Mouse (Mus musculus): ENCODE results near the gene Mllt6.

DNA sequence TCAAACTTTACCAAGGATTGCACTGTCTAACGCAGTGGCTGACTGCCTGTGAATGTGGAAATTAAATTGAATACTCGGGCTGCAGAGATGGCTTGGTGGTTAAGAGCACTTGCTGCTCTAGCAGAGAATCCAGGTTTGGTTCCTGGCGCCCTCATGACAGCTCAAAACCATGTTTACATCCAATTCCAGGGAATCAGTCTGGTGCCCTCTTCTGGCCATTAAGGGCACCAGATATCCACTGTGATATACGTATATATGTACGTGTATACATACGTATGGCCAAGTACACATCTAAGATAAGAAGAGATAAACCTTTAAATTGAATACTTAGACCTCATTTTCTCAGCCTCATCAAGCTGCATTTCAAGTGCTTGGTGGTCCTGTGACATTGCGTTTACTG, 3.0 kb downstream of the Mllt6 start:
- TF ChIP-seq POLR2A (IDR thresholded peaks at IDR 0.05; ENCODE audit: extremely low read depth, insufficient read depth, low read length) (no peak), CTCF (IDR thresholded peaks at IDR 0.05; ENCODE audit: extremely low read depth, insufficient read depth, low read length) (0 out of 2 replicates have a peak, but pooled peaks have one; percentile 4)

Measured in cortical plate, adult 2 months (tissue).